Mouse (Mus musculus) heart, postnatal 0 days (tissue): ENCODE measurements at regions not wholly inside any gene's neighbourhood (a gene's known extent, or its start where the extent isn't known, plus 50 kb on each side); places are given as distances from the start of the nearest gene placed in this dataset.

Source experiments
- ATAC-seq: fragments of 200-750 bp; cut with Nextera tagmentation; 2 replicates; pipeline ENCODE4 v1.8.0; 2017; ENCODE audit warnings: low read depth, moderate number of reproducible peaks, moderate library complexity; ENCODE audit not compliant: insufficient read depth
- DNase-seq: peaks from one replicate; pipeline ENCODE4 v3.0.0-alpha.2; 2016; ENCODE audit warnings: low spot score
- H3K27ac ChIP-seq: fragments of 300-500 bp; sonication (generic); 2 replicates; pipeline ENCODE4 v1.5.1; 2014; ENCODE audit warnings: low read depth, mild to moderate bottlenecking
- H3K27me3 ChIP-seq: fragments of 300-500 bp; sonication (generic); 2 replicates; pipeline ENCODE4 v1.6.1; 2014; ENCODE audit warnings: low read length, mixed read lengths; ENCODE audit not compliant: control insufficient read depth, insufficient read depth
- H3K36me3 ChIP-seq: fragments of 300-500 bp; sonication (generic); replicated peaks from 2 replicates; pipeline ENCODE4 v1.6.1; 2014; ENCODE audit warnings: low read length, mixed read lengths; ENCODE audit not compliant: control insufficient read depth, insufficient read depth
- H3K4me1 ChIP-seq: fragments of 300-500 bp; sonication (generic); 2 replicates; pipeline ENCODE4 v1.6.1; 2014; ENCODE audit warnings: antibody characterized with exemption; ENCODE audit not compliant: control insufficient read depth, insufficient read depth
- H3K4me2 ChIP-seq: fragments of 300-500 bp; sonication (generic); 2 replicates; pipeline ENCODE4 v1.6.1; 2014; ENCODE audit warnings: low read depth, mild to moderate bottlenecking, low read length, moderate library complexity
- H3K4me3 ChIP-seq: fragments of 300-500 bp; sonication (generic); 2 replicates; pipeline ENCODE4 v1.5.1; 2014; ENCODE audit warnings: low read depth, low read length
- H3K9ac ChIP-seq: fragments of 300-500 bp; sonication (generic); replicated peaks from 2 replicates; pipeline ENCODE4 v1.6.1; 2014; ENCODE audit warnings: low read depth, low read length, mixed read lengths
- H3K9me3 ChIP-seq: fragments of 300-500 bp; sonication (generic); replicated peaks from 2 replicates; pipeline ENCODE4 v1.6.1; 2016; ENCODE audit warnings: low read length; ENCODE audit not compliant: control insufficient read depth
- CTCF ChIP-seq: IDR thresholded peaks from 2 replicates; pipeline ENCODE4 v1.5.1; 2016; ENCODE audit warnings: antibody characterized with exemption, control low read depth, low read depth
- EP300 ChIP-seq: IDR thresholded peaks from 2 replicates; pipeline ENCODE4 v1.6.1; 2016; ENCODE audit warnings: antibody characterized with exemption, low read depth
- WGBS: fragments of 180-500 bp; shearing (Covaris S2); extraction: QIAGEN DNeasy Blood & Tissue Kit; methylation state at CpG from one replicate; pipeline ENCODE4 v1.1.7; 2014; 5-methylcytosine and 5-hydroxymethylcytosine counted together

GRCm38 (mm10) chr13:6189566-6189965, 328.3 kb downstream of the Klf6 start:
- ATAC-seq: no peak
- no peak for TF ChIP-seq CTCF
- TF ChIP-seq EP300: no peak
- no peak for DNase-seq
- Histone ChIP-seq H3K27ac (no peak overlapping the region), H3K4me2 (no peak overlapping the region), H3K27me3 (no peaks in the 10 kb centered on the region), H3K4me3 (no peak overlapping the region), H3K36me3 (no peaks in the 10 kb centered on the region), H3K9ac (no peak overlapping the region), H3K4me1 (no peaks in the 10 kb centered on the region; the same call in none of the 2 replicates), H3K9me3 (no peaks in the 10 kb centered on the region)
- WGBS: 54% methylated on average over 7 of the region's 7 CpGs

- no peaks in the 10 kb centered on the region; the same call in none of the 2 replicates for H3K4me1 ChIP-seq
- H3K4me3 ChIP-seq: no peak overlapping the region
- no peak for TF ChIP-seq CTCF
- no peak for TF ChIP-seq EP300
- H3K27me3 ChIP-seq: no peaks in the 10 kb centered on the region
- DNase-seq: no peak
- no peaks in the 10 kb centered on the region for H3K36me3 ChIP-seq
- H3K27ac ChIP-seq: no peak overlapping the region
- H3K4me2 ChIP-seq: no peak overlapping the region
- H3K9me3 ChIP-seq: no peaks in the 10 kb centered on the region
- WGBS: 81% methylated on average over 7 of the region's 7 CpGs
- H3K9ac ChIP-seq: no peak overlapping the region
- no peak for ATAC-seq
Measured at GRCm38 (mm10) chr13:6191186-6191914, 330.1 kb downstream of the Klf6 start.

GRCm38 (mm10) chr13:6191915-6192295, 330.6 kb downstream of the Klf6 start:
- 45% methylated on average over 5 of the region's 5 CpGs for WGBS
- ATAC-seq: no peak

DNA sequence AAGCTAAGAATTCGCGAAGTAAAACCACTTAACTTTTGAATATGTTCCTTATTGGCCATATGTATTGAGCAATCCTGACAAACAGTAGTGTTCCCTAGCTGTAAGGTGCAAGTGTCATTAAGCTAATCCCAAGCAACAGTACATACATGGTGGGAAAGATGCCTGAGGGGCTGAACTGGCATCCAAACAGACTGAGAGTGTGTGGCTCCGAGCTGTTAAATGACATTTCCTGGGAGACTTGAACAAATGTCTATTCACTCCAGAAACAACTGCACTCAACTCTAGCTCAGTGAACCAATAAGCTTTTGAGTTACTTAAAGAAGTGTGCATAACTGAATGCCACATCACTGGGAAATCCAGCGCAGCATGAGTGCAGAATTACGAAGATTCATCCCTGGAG, 335.4 kb downstream of the Klf6 start:
- Histone ChIP-seq H3K9me3 (no peaks in the 10 kb centered on the region), H3K27ac (no peak overlapping the region), H3K4me1 (no peaks in the 10 kb centered on the region; the same call in none of the 2 replicates), H3K27me3 (no peaks in the 10 kb centered on the region), H3K36me3 (no peaks in the 10 kb centered on the region), H3K4me3 (no peak overlapping the region), H3K4me2 (no peak overlapping the region), H3K9ac (no peak overlapping the region)
- TF ChIP-seq EP300 (no peak), CTCF (no peak)
- ATAC-seq (no peak), DNase-seq (no peak)
- 88% methylated on average over 5 of the region's 5 CpGs for WGBS

More at GRCm38 (mm10) chr13:6191915-6192295, 330.6 kb downstream of the Klf6 start:
- no peak overlapping the region for H3K9ac ChIP-seq
- no peaks in the 10 kb centered on the region; the same call in none of the 2 replicates for H3K4me1 ChIP-seq
- no peaks in the 10 kb centered on the region for H3K9me3 ChIP-seq
- no peak overlapping the region for H3K4me3 ChIP-seq
- no peaks in the 10 kb centered on the region for H3K36me3 ChIP-seq
- no peak for TF ChIP-seq EP300
- no peak for TF ChIP-seq CTCF
- H3K27me3 ChIP-seq: no peaks in the 10 kb centered on the region
- DNase-seq: no peak
- no peak overlapping the region for H3K27ac ChIP-seq
- H3K4me2 ChIP-seq: no peak overlapping the region

DNA sequence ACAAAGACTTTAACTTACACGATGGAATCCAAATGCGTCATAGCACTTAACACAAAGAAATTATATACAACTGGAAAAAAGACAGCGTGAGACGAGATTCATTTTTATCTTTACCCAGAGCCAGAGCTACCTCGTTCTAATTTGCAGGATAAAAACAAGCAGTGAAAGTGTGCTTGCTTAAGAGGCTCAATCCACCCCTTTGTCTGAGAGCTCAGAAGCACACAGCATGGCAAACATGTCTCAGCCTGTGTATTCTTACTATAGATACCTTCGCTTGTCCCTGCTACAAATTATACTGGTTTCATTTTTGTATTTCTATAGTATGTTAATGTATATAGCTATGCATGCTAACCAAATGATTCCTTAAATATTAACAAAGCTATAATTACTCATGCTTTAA, 337.8 kb downstream of the Klf6 start:
- Histone ChIP-seq H3K4me1 (no peaks in the 10 kb centered on the region), H3K27me3 (no peaks in the 10 kb centered on the region), H3K4me3 (no peak overlapping the region), H3K36me3 (no peaks in the 10 kb centered on the region), H3K9me3 (no peaks in the 10 kb centered on the region), H3K27ac (no peak overlapping the region), H3K9ac (no peak overlapping the region), H3K4me2 (no peak overlapping the region)
- ATAC-seq (no peak), DNase-seq (no peak)
- WGBS: 69% methylated on average over 6 of the region's 6 CpGs
- TF ChIP-seq EP300 (no peak), CTCF (no peak)

- no peaks in the 10 kb centered on the region for H3K36me3 ChIP-seq
- no peak overlapping the region for H3K27ac ChIP-seq
- H3K4me2 ChIP-seq: no peak overlapping the region
- WGBS: 88% methylated on average over 1 of the region's 1 CpGs
- DNase-seq (no peak), ATAC-seq (no peak)
- no peak overlapping the region for H3K9ac ChIP-seq
- no peak overlapping the region for H3K4me3 ChIP-seq
- no peaks in the 10 kb centered on the region for H3K9me3 ChIP-seq
- TF ChIP-seq EP300: no peak
- no peak for TF ChIP-seq CTCF
- H3K4me1 ChIP-seq: no peaks in the 10 kb centered on the region
- H3K27me3 ChIP-seq: no peaks in the 10 kb centered on the region
Measured at GRCm38 (mm10) chr13:6201516-6201915, 340.2 kb downstream of the Klf6 start.
